Mouse (Mus musculus) embryonic stem cell, embryonic (primary cell): ENCODE measurements at regions not wholly inside any gene's neighbourhood (a gene's known extent, or its start where the extent isn't known, plus 50 kb on each side); places are given as distances from the start of the nearest gene placed in this dataset.
"Not testable (repeated sequence)": the region's sequence is repeated elsewhere in the genome, so short reads cannot be mapped to it uniquely, and the experiment has no call there.

Source experiments
- CTCF ChIA-PET, 4 experiments: fragments of 300-600 bp in 2 of 4; fragments of 350-600 bp in 2 of 4; sonication (Branson Sonifier 250); formaldehyde crosslinking; loops; one replicate each; lab custom pipeline; 2022; ENCODE audit warnings: inconsistent platforms in 2 of 4; lab: Charles Lee
- POLR2A ChIA-PET, 4 experiments: fragments of 300-600 bp in 2 of 4; fragments of 350-600 bp in 2 of 4; sonication (Branson Sonifier 250); formaldehyde crosslinking; loops; one replicate each; lab custom pipeline; 2022; ENCODE audit warnings: antibody characterized with exemption in 4 of 4, inconsistent platforms in 1 of 4; lab: Charles Lee

DNA sequence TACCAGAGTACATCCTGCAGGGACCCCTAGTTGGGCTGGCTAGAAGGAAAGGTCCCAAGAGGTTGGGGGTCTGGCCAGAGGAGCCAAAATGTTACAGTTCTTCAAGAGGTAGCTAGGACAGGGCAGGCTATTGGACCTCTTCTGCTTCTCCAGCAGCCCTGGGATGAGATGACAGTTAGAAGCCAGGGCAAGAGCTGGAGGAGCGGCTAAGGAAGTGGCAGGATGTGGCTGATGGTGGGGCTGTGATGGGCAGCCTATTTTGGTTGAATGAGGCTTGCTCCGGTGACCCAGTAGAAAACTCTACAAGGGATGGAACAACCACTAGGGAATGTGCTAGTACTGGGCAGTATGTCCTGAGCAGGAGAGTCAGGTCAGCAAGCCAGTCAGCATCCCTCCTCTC lies 82.8 kb downstream of the Ddx11 start:
- CTCF ChIA-PET: interaction anchor here in 1 of 4 experiments (1.0 kb wide), 1 partner anchor 15 kb away, joined by 3 read pairs; no protein-coding TSS in a partner anchor
- POLR2A ChIA-PET: no interaction called here

DNA sequence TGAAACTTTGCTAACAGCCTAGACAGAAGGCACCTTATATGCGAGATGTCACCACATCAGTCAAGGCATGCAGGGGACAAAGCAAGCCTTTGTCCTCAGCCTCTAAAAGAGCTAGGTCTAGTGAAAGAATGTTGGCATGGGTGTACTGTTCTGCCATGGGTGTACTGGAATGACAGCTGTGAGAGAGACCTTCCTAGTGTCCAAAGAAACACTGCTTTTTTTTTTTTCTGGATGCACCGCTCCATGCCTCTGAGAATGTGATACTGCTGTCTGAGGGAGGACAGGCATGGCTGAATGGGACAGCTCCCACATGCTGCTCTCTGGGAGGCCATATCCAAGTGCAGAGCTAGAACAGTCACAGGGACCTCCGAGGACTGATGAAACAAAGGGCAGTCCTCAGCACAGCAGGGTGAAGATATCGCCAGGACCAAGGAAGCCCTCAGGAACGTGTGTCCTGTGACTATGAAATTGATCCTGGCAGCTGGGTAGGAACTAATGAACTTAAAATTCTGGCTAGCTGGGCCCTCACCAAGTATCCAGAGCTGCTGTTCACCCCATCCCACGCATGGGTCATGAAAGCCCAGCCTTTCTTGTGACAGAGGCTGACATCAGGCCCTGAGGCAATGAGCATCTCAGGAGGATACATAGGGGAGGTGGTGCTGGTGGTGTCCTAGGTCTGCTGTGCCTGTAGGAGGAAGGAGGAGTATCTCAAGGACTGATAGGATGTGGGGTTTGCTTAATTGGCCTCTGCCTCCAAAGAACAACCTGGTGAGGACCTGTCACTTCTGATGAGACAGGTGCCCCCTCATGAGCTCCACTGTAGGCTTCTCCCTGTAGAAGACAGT lies 84.6 kb downstream of the Ddx11 start:
- CTCF ChIA-PET: interaction anchor here in 1 of 4 experiments (0.5 kb wide), 1 partner anchor 98 kb away, joined by 4 read pairs; no protein-coding TSS in a partner anchor
- POLR2A ChIA-PET: not testable (repeated sequence)

DNA sequence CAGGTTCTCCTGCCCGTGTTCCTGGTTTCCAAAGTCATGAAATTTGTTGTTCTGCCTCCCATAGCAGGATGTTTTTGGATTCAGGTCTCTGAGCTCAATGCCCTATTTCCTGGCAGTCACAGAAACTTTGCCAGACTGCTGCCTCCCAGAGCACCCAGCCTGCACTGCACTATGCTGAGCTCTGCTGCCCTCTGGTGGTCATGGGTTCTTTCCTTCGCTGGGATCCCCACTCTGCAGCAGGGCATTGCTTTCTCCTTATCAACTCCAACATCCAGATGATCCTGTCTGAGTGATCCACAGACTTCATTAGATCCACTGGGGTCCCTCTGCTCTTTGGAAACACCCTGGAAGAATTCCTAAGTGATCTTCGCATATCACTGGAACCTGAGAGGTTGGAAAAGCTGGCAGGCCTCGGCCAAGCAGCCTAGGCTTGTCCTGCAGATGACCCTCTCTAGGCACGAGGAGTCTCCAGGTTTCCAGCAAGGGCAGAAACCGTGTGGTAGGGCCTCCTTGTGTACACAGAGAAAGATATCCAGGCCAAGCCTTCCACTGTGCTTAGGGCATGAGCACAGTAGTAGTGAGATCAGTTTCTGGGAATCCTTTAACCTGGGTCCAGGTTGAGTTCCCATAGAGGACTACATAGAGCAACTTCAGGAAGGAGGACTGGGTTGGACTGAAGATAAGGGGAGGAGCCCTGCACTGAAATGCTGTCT lies 85.6 kb downstream of the Ddx11 start:
- CTCF ChIA-PET: interaction anchor here in 2 of 4 experiments (0.6 to 1.0 kb wide), 2 partner anchors 54 to 57 kb away, joined by 4 read pairs; no protein-coding TSS in a partner anchor
- POLR2A ChIA-PET: not testable (repeated sequence)

DNA sequence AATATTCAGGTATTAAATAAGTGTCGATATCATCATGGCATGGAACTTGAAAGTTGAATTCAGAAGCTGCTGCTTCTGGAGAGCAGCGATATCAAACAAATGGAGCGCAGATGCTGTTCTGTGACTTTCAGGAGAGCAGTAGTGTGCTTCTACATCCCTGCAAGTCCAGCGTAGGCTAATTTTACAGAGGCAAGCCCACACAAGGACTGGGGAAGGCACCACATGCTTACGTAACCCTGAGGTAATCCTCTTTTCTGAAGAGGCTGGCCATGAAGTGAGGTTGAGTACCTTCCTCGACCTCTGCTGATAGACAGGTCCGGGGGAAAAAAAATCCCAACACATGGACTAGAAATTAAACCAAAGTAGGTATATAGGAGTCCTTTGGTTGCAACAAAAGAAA lies 88.2 kb downstream of the Ddx11 start:
- ChIA-PET POLR2A (no interaction called here), CTCF (no interaction called here)

- POLR2A ChIA-PET: interaction anchor here in 3 of 4 experiments (0.6 to 1.0 kb wide), 4 partner anchors 14 to 269 kb away, joined by 3 read pairs; no protein-coding TSS in a partner anchor
- CTCF ChIA-PET: interaction anchor here in 3 of 4 experiments (0.5 to 1.3 kb wide), 3 partner anchors 9 to 52 kb away, joined by 3 to 6 read pairs (median 3); no protein-coding TSS in a partner anchor
These were observed 89.3 kb downstream of the Ddx11 start for GRCm38 (mm10) chr17:66212616-66213015.

- POLR2A ChIA-PET: interaction anchor here in 2 of 4 experiments (0.6 to 1.1 kb wide), 2 partner anchors 18 to 221 kb away, joined by 3 read pairs; no protein-coding TSS in a partner anchor
- CTCF ChIA-PET: interaction anchor here in 1 of 4 experiments (0.6 kb wide), 1 partner anchor 138 kb away, joined by 4 read pairs; no protein-coding TSS in a partner anchor
These were observed 95.0 kb downstream of the Ddx11 start for GRCm38 (mm10) chr17:66218321-66218720.

GRCm38 (mm10) chr17:66219669-66220435 lies 96.5 kb downstream of the Ddx11 start:
- CTCF ChIA-PET: interaction anchor here in 3 of 4 experiments (0.6 to 2.2 kb wide), 22 partner anchors 10 to 1479 kb away, joined by 3 to 12 read pairs (median 3); no protein-coding TSS in a partner anchor

DNA sequence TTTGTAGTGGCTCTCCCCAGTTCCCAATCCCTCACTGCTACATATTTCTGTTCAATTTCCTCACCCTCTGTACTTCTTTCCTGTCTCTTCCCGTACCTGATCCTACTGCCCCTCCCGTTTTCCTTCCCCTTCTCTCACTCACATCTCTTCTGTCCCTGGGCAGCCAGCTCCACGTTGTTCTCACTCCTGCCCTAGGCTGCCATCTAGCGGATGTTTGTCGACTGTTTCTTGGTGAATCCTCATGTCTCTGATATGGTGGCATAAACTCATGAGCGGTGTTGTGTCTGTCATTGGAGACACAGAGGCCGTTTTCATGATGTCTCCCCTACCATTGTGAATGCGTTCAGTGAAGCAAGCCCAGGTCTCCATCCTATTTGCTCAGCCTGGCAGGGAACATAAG lies 97.9 kb downstream of the Ddx11 start:
- POLR2A ChIA-PET: interaction anchor here in 3 of 4 experiments (0.7 to 1.8 kb wide), 9 partner anchors 15 to 357 kb away, joined by 3 to 6 read pairs (median 3); no protein-coding TSS in a partner anchor
- CTCF ChIA-PET: interaction anchor here (0.5 to 2.2 kb wide), 32 partner anchors 8 to 988 kb away, joined by 3 to 11 read pairs (median 3); partner anchors contain the start of gene Ndufv2 (in 1 of the 4)

More at GRCm38 (mm10) chr17:66219669-66220435, 96.5 kb downstream of the Ddx11 start:
- POLR2A ChIA-PET: interaction anchor here (0.6 to 1.8 kb wide), 26 partner anchors 16 to 640 kb away, joined by 3 to 8 read pairs (median 4); partner anchors contain the start of gene Mtcl1 (in 1 of the 4)

DNA sequence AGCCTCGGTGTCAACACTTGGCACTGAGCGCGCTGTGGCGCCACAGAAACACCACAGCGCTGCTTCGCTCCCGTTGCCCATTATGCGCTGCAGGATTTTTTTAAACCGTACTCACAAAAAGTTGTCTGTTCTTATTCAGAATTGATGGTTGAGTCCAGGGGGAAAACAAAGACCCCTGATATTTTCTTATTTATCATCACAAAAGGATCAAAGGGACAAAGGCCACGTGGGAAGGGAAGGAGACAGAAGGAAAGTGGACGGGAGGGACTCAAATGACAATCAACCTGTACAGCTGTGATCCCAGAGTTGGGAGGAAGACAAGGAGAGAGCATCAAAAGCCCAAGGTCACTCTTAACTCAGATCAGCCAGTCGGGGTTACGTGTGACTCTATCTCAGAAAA lies 100.4 kb downstream of the Ddx11 start:
- CTCF ChIA-PET: interaction anchor here in 3 of 4 experiments (0.6 to 1.7 kb wide), 7 partner anchors 10 to 308 kb away, joined by 3 to 10 read pairs (median 3); no protein-coding TSS in a partner anchor
- POLR2A ChIA-PET: interaction anchor here in 3 of 4 experiments (0.5 to 3.5 kb wide), 31 partner anchors 9 to 339 kb away, joined by 3 to 29 read pairs (median 4); partner anchors contain the start of genes Mtcl1 (in 1 of the 3), Ndufv2 (in 1 of the 3), Ralbp1 (in 1 of the 3) and Washc1 (in 1 of the 3)

DNA sequence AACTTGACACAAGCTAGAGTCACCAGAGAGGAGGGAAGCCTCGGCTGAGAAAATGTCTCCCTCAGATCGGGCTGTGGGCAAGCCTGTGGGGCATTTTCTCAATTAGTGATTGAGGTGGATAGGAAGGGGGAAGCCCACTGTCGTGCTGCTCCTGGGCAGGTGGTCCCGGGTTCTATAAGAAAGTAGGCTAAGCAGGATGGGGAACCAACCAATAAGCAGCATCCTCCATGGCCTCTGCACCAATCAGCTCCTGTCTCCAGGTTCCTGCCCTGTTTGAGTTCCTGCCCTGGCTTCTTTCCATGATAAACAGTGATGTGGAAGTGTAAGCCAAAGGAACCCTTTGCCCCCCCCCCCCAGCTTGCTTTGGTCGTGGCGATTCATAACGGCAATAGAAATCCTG lies 100.9 kb downstream of the Ddx11 start:
- ChIA-PET POLR2A (interaction anchor here in 3 of 4 experiments (0.5 to 3.5 kb wide), 30 partner anchors 8 to 339 kb away, joined by 3 to 29 read pairs (median 4); partner anchors contain the start of genes Mtcl1 (in 1 of the 3), Ndufv2 (in 1 of the 3), Ralbp1 (in 1 of the 3) and Washc1 (in 1 of the 3)), CTCF (interaction anchor here in 3 of 4 experiments (0.6 to 1.7 kb wide), 7 partner anchors 9 to 309 kb away, joined by 3 to 10 read pairs (median 4); no protein-coding TSS in a partner anchor)

DNA sequence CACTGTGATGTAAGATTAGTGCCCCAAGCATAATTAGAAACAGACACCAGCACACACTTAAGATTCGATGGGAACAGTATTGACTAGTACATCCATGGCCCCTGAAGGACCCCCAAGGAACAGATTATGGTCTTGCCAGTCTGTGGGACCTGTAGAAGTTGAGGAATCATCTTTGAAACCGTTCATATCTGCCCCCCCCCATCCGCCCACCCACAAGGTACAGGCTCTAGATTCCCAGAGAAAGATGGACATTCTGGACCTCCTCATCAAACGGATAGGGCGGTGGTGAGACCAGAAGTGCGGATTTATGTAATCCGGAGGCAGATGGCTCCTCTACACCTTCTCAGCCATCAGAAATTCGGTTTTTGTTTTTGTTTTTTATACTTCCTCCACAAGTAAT lies 109.1 kb downstream of the Ddx11 start:
- CTCF ChIA-PET: interaction anchor here in 1 of 4 experiments (1.1 kb wide), 1 partner anchor 262 kb away, joined by 3 read pairs; no protein-coding TSS in a partner anchor
- POLR2A ChIA-PET: interaction anchor here in 2 of 4 experiments (0.6 to 5.5 kb wide), 8 partner anchors 8 to 255 kb away, joined by 3 to 42 read pairs (median 8); no protein-coding TSS in a partner anchor

GRCm38 (mm10) chr17:66232891-66233421 lies 109.6 kb downstream of the Ddx11 start:
- CTCF ChIA-PET: interaction anchor here (0.5 to 3.6 kb wide), 39 partner anchors 9 to 1558 kb away, joined by 3 to 31 read pairs (median 5); partner anchors contain the start of gene Mtcl1 (in 2 of the 4)
- POLR2A ChIA-PET: interaction anchor here (0.5 to 5.5 kb wide), 28 partner anchors 9 to 1402 kb away, joined by 3 to 42 read pairs (median 4); no protein-coding TSS in a partner anchor

DNA sequence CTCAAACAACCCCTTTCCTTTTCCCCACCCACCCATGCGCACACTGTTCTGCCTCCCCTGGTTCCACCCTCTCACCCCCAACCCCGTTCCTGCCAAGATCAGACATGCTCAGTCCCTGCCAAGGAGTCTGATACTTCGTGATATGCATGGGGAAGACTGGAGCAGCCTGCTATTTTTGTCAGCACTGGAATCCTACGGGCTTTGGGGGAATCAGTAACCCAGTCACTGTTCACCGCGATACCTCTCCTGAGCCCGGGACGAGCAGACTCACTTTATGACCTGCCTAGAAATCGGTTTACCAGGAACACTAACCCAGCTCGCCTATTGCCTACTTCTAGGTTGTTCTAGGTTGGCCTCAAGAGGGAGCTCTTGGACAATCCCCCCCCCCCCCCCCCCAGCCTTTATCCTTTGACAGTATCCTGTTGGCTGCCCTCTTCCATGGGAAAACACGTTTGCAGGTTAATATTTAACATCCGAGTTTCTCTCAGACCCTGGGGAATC lies 110.2 kb downstream of the Ddx11 start:
- ChIA-PET POLR2A (interaction anchor here (0.5 to 5.5 kb wide), 31 partner anchors 10 to 1401 kb away, joined by 3 to 42 read pairs (median 4); no protein-coding TSS in a partner anchor), CTCF (interaction anchor here (0.5 to 3.6 kb wide), 47 partner anchors 10 to 1557 kb away, joined by 3 to 31 read pairs (median 4); partner anchors contain the start of gene Mtcl1 (in 2 of the 4))

DNA sequence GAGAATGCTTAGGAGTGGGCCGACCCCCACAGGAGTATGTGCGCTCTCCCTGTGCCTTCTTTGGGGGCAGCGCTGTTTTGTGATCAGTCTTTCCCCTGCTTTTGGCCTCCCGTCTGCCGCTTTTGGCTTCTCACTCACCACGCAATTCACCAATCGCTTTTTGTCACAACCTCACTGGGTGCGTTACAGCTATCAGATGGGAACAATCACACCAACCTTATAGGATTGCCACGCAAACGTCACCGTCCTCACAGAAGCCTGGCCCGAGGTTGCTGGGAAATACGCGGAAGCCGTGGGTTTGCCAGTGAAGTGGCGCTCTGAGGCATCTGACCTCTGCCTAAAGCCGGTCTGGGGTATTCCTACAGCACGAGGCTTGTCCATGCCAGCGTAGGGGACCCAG lies 111.1 kb downstream of the Ddx11 start:
- ChIA-PET CTCF (interaction anchor here (0.6 to 3.6 kb wide), 32 partner anchors 10 to 993 kb away, joined by 3 to 31 read pairs (median 4); partner anchors contain the start of gene Mtcl1 (in 3 of the 4)), POLR2A (interaction anchor here (0.5 to 5.5 kb wide), 35 partner anchors 11 to 845 kb away, joined by 3 to 42 read pairs (median 4); partner anchors contain the start of gene Mtcl1 (in 1 of the 4))

GRCm38 (mm10) chr17:66235096-66235805 lies 111.9 kb downstream of the Ddx11 start:
- ChIA-PET CTCF (interaction anchor here (0.6 to 3.6 kb wide), 43 partner anchors 10 to 993 kb away, joined by 3 to 31 read pairs (median 4); partner anchors contain the start of gene Mtcl1 (in 2 of the 4)), POLR2A (interaction anchor here (0.5 to 5.5 kb wide), 51 partner anchors 13 to 844 kb away, joined by 3 to 42 read pairs (median 4); partner anchors contain the start of gene Mtcl1 (in 2 of the 4))
